Mouse (Mus musculus): Measurements from ENCODE around the gene Lama5.

Gene Lama5

DNA sequence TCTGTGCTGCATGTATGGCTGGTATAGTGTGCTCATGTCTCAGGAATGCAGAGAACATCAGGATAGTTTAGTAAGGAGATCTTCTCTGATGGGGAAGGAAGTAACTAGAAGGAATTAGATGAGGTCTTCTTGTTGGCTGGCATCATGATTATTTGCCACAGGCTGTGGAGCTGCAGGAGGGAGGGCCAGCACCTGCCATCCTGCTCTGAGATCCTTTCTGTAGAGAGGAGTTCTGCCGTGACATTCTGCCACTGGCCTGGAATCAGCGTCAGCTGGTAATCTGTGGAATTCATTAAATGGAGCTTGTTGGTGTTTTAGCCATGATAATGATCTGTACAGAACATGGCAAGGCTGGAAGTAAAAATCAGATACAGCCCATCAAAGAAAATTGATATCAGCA, 79.6 kb downstream of the Lama5 start:
- in situ Hi-C loops (cut with MboI): no loop called here

DNA sequence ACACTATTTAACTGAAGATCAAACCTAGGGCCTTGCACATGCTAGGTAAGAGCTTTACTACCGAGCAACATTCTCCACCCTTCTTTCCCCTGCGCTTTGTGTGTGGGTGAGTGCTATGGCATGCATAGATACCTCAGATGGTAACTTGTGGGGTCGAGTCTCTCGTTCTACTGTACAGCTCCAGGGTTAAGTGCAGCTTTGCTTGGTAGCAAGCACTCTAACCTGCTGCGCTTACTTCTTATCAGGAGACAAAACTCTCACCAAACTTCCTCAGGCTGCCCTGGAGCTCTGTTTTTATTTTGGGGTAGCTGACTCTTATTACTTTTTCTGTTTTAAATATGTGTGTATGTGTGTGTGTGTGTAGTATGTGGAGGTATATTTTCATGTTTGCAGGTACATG, 90.2 kb downstream of the Lama5 start:
- in situ Hi-C loops (cut with MboI): no loop called here

GRCm38 (mm10) chr2:180133911-180134310, 91.7 kb downstream of the Lama5 start:
- in situ Hi-C loops (cut with MboI): no loop called here

- in situ Hi-C loops (cut with MboI): no loop called here
Measured at GRCm38 (mm10) chr2:180133231-180133630, 92.4 kb downstream of the Lama5 start.

DNA sequence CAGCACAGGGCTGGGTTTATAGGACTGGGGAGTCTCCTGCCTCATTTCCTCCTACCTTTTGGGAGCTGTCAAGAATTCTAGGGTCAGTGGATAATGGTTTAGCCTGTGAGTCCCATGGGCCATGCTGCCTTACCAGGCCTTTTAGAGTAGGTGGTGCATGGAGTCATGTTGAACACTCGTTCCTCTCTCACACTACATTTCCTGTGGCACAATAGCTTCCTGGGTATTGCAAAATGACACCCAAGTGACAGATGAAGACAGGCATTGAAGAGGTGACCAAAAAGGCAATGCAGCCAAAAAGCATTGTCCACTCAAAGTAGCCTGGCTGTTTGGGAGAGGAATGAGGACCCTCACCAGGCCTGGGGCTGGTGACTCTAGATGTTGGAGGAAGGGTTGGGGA, 98.0 kb downstream of the Lama5 start:
- in situ Hi-C loops (cut with MboI): no loop called here

All from mature B cell (primary cell).